Mouse (Mus musculus) neural tube, embryonic 15.5 days (tissue): ENCODE measurements around the gene Msrb3. TPM values are rescaled to one million over a fixed set of nuclear protein-coding genes. Genes with fewer than 3 reads are reported as not detected.

Experiments used
- ATAC-seq: fragments of 200-750 bp; cut with Nextera tagmentation; 2 replicates; pipeline ENCODE4 v1.8.0; 2017; ENCODE audit warnings: mild to moderate bottlenecking, moderate TSS enrichment, moderate library complexity; ENCODE audit not compliant: low FRiP score
- H3K27ac ChIP-seq: fragments of 300-500 bp; sonication (generic); replicated peaks from 2 replicates; pipeline ENCODE4 v1.5.1; 2015; ENCODE audit warnings: mild to moderate bottlenecking, inconsistent platforms
- H3K27me3 ChIP-seq: fragments of 300-500 bp; sonication (generic); replicated peaks from 2 replicates; pipeline ENCODE4 v1.6.1; 2015; ENCODE audit warnings: inconsistent platforms
- H3K36me3 ChIP-seq: fragments of 300-500 bp; sonication (generic); 2 replicates; pipeline ENCODE4 v1.6.1; 2015; ENCODE audit warnings: inconsistent platforms
- H3K4me1 ChIP-seq: fragments of 300-500 bp; sonication (generic); 2 replicates; pipeline ENCODE4 v1.6.1; 2015; ENCODE audit warnings: inconsistent platforms
- H3K4me2 ChIP-seq: fragments of 300-500 bp; sonication (generic); 2 replicates; pipeline ENCODE4 v1.6.1; 2015; ENCODE audit warnings: inconsistent platforms, mild to moderate bottlenecking, moderate library complexity
- H3K4me3 ChIP-seq: fragments of 300-500 bp; sonication (generic); replicated peaks from 2 replicates; pipeline ENCODE4 v1.5.1; 2015; ENCODE audit warnings: mild to moderate bottlenecking, inconsistent platforms
- H3K9ac ChIP-seq: fragments of 300-500 bp; sonication (generic); replicated peaks from 2 replicates; pipeline ENCODE4 v1.6.1; 2015; ENCODE audit warnings: mild to moderate bottlenecking, inconsistent platforms
- H3K9me3 ChIP-seq: fragments of 300-500 bp; sonication (generic); replicated peaks from 2 replicates; pipeline ENCODE4 v1.6.1; 2016; ENCODE audit warnings: inconsistent platforms
- WGBS: fragments of 180-500 bp; shearing (Covaris S2); methylation state at CpG from one replicate; pipeline ENCODE4 v1.1.7; 2015; ENCODE audit warnings: mixed read lengths; 5-methylcytosine and 5-hydroxymethylcytosine counted together
- polyA plus RNA-seq: library from polyadenylated mRNA; unstranded; fragments of >200 nt; fragmentation: Nextera tagmentation; extraction: Ambion mirVana; gene quantifications from 2 replicates; pipeline ENCODE4 v1.2.1, GENCODE M21; 2015

The Msrb3 gene
- polyA plus RNA-seq, 1 experiment from 2014 or later = 1.2 TPM

DNA sequence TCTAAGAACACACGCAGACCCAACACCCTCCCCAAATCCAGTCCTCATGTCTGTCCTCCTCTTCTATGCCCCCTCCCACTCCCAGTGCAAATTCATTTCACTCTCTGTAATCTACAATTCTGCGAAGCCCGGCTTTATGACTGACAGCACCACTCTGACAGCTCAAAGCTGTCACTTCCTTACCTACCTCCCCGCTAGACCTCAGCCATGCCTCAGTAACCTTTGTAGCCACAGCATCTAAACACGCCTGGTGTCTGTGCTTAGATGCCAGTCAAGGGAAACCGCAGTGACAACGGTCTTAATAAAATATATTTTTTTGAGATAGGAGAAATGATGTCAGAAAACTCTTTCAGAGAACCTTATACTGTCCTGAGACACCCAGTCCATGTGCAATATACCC lies 72.5 kb downstream of the Msrb3 start:
- ATAC-seq = no peak
- Histone ChIP-seq H3K4me3 (no peak overlapping the region), H3K9me3 (no peaks in the 10 kb centered on the region), H3K4me1 (no peaks in the 10 kb centered on the region; the same call in 1 of the 2 replicates), H3K36me3 (no peaks in the 10 kb centered on the region), H3K27me3 (no peaks in the 10 kb centered on the region), H3K27ac (no peak overlapping the region), H3K9ac (no peak overlapping the region), H3K4me2 (no peak overlapping the region)
- 80% methylated on average over 7 of the region's 7 CpGs for WGBS

DNA sequence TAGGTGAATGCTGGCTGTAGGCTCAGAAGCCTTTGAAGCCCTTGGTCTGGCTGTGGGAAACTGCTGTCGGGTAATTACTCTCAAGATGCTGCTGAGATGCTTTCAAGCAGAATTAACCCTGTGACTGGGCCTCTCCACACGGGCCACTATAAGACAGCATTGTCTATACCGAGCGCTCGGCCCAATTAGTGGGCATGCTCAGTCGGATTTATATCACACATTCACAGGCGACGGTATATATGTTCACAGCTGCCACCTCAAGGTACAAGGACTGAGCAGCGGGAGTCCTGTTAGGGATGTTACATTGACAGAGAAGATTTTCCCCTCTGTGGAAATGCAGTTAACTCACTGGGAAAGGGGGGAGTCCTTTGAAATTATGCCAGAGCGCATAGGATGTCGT lies 73.3 kb downstream of the Msrb3 start:
- peak overlapping the region; percentile 7; the same call in 1 of the 2 replicates for H3K4me2 ChIP-seq
- 23% methylated on average over 11 of the region's 11 CpGs for WGBS
- no peak overlapping the region for H3K4me3 ChIP-seq
- H3K27me3 ChIP-seq = no peaks in the 10 kb centered on the region
- H3K9ac ChIP-seq = no peak overlapping the region
- ATAC-seq = no peak
- no peaks in the 10 kb centered on the region for H3K36me3 ChIP-seq
- no peaks in the 10 kb centered on the region; the same call in 1 of the 2 replicates for H3K4me1 ChIP-seq
- no peaks in the 10 kb centered on the region for H3K9me3 ChIP-seq
- no peak overlapping the region for H3K27ac ChIP-seq

DNA sequence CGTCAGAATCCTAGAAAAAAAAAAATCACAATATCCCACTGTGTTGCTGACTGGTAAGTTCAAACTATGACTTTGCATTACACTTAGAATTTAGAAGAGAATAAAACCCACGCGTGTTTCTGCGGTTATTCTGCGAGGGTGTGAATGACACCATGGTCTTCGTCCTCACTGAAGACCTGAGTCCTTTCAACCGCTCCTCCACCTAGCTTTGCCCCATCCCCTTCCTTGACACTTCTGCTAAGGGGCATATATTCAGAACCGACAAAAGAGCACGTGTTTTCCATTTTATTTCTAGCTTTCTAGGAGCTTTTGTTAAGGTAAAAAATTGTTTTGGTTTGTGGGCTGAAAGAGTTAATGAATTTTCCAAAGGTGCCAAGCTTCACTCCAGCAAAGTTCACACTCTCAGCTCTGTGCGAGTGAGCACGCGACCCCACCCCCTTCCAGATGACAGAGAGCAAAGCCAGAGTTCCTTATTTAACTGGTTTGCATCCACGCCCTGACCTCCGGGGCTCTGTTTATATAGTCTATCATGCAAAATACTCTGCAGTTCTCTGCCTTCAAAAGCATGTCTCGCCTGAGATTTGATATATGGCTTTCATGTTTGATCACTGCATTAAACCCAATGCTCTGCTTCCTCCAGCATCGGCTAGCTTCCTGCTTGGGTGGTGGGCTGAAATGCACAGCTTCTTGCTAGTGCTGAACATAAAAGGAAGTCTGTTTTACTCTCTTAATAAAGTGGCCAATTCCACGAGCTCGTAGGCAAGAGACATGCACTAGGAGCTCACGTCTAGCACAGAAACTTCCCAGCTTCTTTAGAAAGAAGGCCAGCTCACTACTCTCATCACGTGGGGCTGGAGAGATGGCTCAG lies 77.2 kb downstream of the Msrb3 start:
- H3K4me3 ChIP-seq = no peak overlapping the region
- no peaks in the 10 kb centered on the region for H3K9me3 ChIP-seq
- no peaks in the 10 kb centered on the region; the same call in 1 of the 2 replicates for H3K4me1 ChIP-seq
- H3K36me3 ChIP-seq = no peaks in the 10 kb centered on the region
- H3K9ac ChIP-seq = no peak overlapping the region
- no peak overlapping the region for H3K4me2 ChIP-seq
- WGBS = 61% methylated on average over 20 of the region's 20 CpGs
- H3K27me3 ChIP-seq = no peaks in the 10 kb centered on the region
- H3K27ac ChIP-seq = no peak overlapping the region
- ATAC-seq = no peak

DNA sequence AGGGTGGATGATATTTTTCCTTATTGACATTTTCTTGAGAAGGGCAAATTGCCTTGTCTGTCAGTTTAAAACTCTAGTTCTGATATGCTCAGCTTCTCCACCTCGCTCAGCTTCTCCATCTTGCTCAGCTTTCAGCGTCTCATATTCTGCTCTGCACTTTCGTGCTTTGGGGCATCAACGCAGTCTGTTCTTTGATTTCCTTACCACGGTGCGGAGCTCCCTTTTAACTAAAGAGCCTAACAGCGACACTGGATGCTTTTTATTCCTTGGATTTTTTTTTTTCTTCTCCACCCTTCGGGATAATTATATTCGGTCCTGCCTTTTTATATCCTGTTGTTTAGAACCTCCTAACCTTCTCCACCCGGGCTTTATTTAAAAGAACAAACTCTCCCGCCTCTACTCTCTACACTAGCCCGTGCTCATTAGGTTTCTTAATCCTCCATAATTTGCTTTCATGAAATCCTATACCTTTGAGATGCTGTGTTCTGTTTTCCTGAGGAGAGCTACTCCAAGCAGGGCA lies 78.1 kb downstream of the Msrb3 start:
- 61% methylated on average over 12 of the region's 12 CpGs for WGBS
- H3K4me1 ChIP-seq = no peaks in the 10 kb centered on the region; the same call in 1 of the 2 replicates
- H3K27me3 ChIP-seq = no peaks in the 10 kb centered on the region
- no peak overlapping the region for H3K4me3 ChIP-seq
- no peak overlapping the region for H3K9ac ChIP-seq
- no peaks in the 10 kb centered on the region for H3K36me3 ChIP-seq
- H3K27ac ChIP-seq = no peak overlapping the region
- no peak overlapping the region for H3K4me2 ChIP-seq
- no peaks in the 10 kb centered on the region for H3K9me3 ChIP-seq
- ATAC-seq = no peak

DNA sequence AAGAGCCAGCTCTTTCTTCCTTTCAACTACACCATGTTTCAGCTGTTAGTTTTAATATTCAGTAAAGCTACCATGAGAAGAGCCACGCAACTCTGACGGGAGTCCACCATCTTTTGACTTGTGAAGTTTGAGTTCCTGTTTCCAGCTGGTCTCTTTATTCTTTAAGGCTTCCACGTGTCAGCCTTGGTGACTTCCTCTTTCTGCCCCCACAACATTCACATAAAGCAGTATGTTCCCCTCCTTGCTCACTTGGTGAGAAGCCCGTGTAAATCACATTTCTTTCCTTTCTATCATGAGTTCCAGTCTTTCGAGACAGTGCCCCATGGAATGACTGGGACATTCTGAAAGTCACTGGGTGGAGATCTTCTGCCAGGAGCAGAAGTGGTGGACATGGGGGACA lies 83.6 kb downstream of the Msrb3 start:
- peaks cover 6% of the 10 kb centered on the region for H3K4me1 ChIP-seq
- H3K4me3 ChIP-seq = no peak overlapping the region
- no peaks in the 10 kb centered on the region for H3K27me3 ChIP-seq
- 87% methylated on average over 5 of the region's 5 CpGs for WGBS
- no peaks in the 10 kb centered on the region for H3K36me3 ChIP-seq
- H3K9me3 ChIP-seq = no peaks in the 10 kb centered on the region
- no peak for ATAC-seq
- H3K9ac ChIP-seq = no peak overlapping the region
- no peak overlapping the region for H3K27ac ChIP-seq
- no peak overlapping the region for H3K4me2 ChIP-seq

DNA sequence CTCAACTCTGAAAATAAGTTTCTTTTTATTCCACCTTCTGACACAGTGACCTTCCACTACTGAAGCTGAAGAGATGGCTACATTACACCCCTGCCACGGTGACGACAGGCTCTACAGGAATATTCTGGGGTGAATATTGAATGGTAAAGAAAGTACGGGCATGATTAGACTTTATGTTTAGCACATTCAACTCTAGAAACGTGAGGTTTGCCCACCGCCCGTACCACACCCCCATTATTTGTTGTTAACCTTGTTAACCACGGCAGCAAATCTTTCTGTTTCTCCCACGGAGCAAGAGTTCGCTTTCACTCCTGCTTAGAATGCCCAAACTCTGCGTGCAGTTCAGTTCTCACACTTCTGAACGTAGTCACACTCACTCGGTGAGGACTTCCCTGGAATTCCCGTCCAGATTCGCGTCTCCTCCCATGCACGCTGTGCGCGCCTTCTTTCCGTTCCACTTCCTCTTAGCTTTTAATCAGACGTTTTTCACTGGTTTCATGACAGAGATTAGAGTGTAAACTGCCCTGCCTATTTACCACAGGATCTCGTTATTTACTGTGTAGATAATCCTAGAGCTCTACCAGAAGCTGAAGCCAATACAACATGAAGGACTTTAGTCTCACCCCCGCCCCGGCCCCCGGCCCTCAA lies 87.0 kb downstream of the Msrb3 start:
- WGBS = 63% methylated on average over 24 of the region's 24 CpGs
- Histone ChIP-seq H3K4me2 (no peak overlapping the region), H3K4me3 (no peak overlapping the region), H3K27me3 (no peaks in the 10 kb centered on the region), H3K9me3 (no peaks in the 10 kb centered on the region), H3K4me1 (peaks cover 14% of the 10 kb centered on the region), H3K9ac (no peak overlapping the region), H3K27ac (no peak overlapping the region), H3K36me3 (no peaks in the 10 kb centered on the region)
- no peak for ATAC-seq

DNA sequence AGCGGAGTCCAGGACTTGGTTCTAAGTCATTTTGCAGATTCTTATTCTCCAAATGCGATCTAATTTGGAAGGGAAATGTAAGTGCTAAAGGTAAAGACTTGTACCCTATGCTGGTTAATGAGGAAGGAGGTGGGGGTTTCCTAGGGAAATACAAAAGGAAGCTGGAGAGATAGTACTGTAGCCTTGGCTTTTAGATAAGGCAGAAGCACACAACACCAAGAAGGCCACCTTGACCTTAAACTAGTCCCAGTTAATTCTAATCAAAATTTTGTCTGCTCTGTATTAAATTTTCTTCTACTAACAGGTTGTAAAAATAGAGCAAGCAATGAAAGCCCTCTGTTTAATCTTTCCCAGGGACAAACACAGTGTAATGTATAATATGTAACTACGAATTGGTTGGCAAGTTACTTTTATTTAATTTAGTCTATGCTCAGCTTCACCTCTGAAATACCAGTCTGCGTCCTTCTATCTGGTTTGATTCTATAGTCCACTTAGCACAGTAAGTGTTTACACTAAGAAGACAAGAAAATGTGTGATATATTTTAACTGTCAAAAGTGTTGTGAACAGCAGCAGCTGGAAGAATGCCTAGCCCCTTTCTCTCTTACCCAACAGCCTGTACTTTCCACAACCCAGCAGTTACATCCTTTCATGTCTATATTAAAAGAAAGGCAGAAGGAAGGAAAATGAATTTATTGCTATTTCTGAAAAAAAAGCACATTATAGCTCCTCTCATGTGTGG lies 87.9 kb downstream of the Msrb3 start:
- Histone ChIP-seq H3K4me3 (no peak overlapping the region), H3K9me3 (no peaks in the 10 kb centered on the region), H3K9ac (no peak overlapping the region), H3K27ac (no peak overlapping the region), H3K27me3 (no peaks in the 10 kb centered on the region), H3K36me3 (no peaks in the 10 kb centered on the region), H3K4me2 (no peak overlapping the region), H3K4me1 (peaks cover 14% of the 10 kb centered on the region)
- no peak for ATAC-seq
- 82% methylated on average over 4 of the region's 4 CpGs for WGBS

DNA sequence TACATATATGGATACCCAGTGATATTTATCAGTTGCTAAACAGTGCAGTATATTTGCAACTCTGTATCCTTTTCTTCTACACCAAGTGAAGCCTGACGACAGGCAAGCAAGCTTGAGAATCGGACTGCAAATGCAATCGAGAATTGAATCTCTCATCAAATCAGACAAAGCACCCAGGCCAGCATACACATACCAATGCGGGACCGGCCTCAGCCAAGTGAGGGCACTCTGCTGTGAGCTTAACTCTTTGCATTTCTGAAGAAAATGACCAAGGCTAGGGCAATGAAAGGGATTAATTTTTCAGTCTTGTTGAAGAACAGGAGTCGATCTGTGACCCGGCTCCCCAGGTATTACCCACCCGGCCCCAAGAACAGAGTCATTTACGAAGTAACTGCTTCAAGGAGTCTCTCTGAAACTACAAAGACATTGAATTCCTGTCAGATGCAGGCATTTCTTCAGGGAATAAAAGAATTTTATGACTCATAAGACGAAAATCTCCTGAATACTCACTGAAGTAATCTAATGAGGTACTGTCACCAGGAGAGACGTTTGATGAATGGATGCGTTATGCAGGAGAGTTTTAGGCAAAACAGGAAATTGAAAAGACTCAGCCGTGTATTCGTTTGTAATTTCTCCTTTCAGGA lies 88.7 kb downstream of the Msrb3 start:
- ATAC-seq = no peak
- Histone ChIP-seq H3K27me3 (no peaks in the 10 kb centered on the region), H3K27ac (no peak overlapping the region), H3K9me3 (no peaks in the 10 kb centered on the region), H3K4me1 (peaks cover 14% of the 10 kb centered on the region), H3K36me3 (no peaks in the 10 kb centered on the region), H3K9ac (no peak overlapping the region), H3K4me2 (no peak overlapping the region), H3K4me3 (no peak overlapping the region)
- 48% methylated on average over 14 of the region's 14 CpGs for WGBS

DNA sequence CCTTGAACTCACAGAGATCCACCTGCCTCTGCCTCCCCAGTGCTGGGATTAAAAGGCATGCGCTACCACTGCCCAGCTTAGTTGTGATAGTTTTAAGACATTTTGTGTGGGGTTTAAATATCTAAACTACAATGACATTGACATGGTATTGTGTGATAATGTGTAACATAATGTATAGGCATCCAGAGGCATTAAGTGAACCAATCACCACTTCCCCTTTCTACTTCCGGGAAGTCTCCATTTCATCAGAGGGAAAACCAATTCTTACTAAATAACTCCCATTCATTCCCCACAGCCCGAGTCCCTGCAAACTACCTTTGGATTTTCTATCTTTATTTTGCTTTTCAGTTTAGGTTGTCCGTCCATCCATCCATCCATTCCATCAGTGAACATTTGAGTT lies 90.7 kb downstream of the Msrb3 start:
- no peaks in the 10 kb centered on the region for H3K27me3 ChIP-seq
- H3K4me3 ChIP-seq = no peak overlapping the region
- no peak overlapping the region for H3K4me2 ChIP-seq
- H3K36me3 ChIP-seq = no peaks in the 10 kb centered on the region
- ATAC-seq = no peak
- peaks cover 14% of the 10 kb centered on the region for H3K4me1 ChIP-seq
- no peaks in the 10 kb centered on the region for H3K9me3 ChIP-seq
- H3K9ac ChIP-seq = no peak overlapping the region
- H3K27ac ChIP-seq = no peak overlapping the region
- WGBS = 96% methylated on average over 4 of the region's 4 CpGs

DNA sequence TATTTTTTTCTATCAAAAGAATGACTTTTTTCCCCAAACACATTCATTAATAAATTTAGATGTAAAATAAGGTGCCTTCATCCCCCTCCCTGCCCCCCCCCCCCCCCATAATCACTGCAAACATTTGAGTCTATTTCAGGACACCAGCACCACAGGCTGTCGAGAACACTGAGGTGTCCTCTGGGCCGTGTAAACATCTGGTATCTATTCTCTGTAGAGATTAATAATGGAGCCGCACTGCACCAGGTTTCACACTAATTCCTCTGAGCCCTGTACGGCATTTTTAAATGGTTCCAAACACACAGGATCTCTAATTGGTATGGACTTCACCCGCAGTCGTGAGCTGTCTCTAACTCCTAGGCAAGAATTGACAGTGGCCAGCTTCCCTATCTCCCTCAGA lies 97.8 kb downstream of the Msrb3 start:
- no peaks in the 10 kb centered on the region for H3K9me3 ChIP-seq
- H3K36me3 ChIP-seq = no peaks in the 10 kb centered on the region
- H3K4me3 ChIP-seq = no peak overlapping the region
- H3K4me1 ChIP-seq = peaks cover 11% of the 10 kb centered on the region
- 10% methylated on average over 6 of the region's 6 CpGs for WGBS
- no peak overlapping the region for H3K9ac ChIP-seq
- H3K27ac ChIP-seq = peak overlapping the region; percentile 45
- ATAC-seq = no peak
- H3K27me3 ChIP-seq = no peaks in the 10 kb centered on the region; the same call in 1 of the 2 replicates
- H3K4me2 ChIP-seq = peak overlapping the region; percentile 47

DNA sequence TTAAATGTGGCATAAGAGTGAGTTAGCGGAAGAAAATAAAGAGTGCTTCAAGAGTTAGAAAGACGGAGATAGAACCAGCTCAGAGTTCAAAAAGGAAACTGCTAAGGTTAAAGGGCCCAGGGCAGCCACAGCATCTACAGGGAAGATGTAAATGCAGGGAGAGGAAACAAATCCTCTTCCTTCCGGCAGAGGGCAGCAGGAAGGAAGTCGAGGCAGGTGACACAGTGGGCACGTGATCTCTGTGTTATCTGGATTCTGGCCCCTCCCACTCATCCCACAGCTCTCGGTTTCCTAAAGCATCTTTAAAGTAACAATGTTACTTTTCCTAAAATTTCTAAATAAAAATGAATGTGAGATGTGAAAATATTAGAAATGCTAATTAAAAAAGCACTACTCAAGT lies 99.4 kb downstream of the Msrb3 start:
- H3K4me3 ChIP-seq = no peak overlapping the region
- H3K9me3 ChIP-seq = no peaks in the 10 kb centered on the region
- no peak overlapping the region for H3K4me2 ChIP-seq
- ATAC-seq = no peak
- no peak overlapping the region for H3K27ac ChIP-seq
- H3K27me3 ChIP-seq = no peaks in the 10 kb centered on the region; the same call in 1 of the 2 replicates
- 85% methylated on average over 6 of the region's 6 CpGs for WGBS
- no peaks in the 10 kb centered on the region for H3K36me3 ChIP-seq
- H3K4me1 ChIP-seq = peaks cover 13% of the 10 kb centered on the region
- no peak overlapping the region for H3K9ac ChIP-seq
